Mouse (Mus musculus): ENCODE measurements around the gene Gm8890. TPM values are rescaled to one million over a fixed set of nuclear protein-coding genes. Genes with fewer than 3 reads are reported as not detected.

Gene Gm8890
- total RNA-seq (2023): not detected

GRCm38 (mm10) chr5:11255733-11256132 lies at the start of gene Gm8890:
TSS of gene Gm8890 (plus strand) at chr5:11256033.

Other genes starting within 250 kb of the Gm8890 start
- gene Gm8879, start 128.4 kb upstream of the Gm8890 start, total RNA-seq (2023): not detected
- gene Gm5861, start 73.0 kb upstream of the Gm8890 start, total RNA-seq (2023): not detected
- not detected for gene Speer1, start 85.5 kb downstream of the Gm8890 start, total RNA-seq (2023)
- gene Gm8897, start 160.4 kb downstream of the Gm8890 start, total RNA-seq (2023): not detected
- gene Gm8906, start 246.7 kb downstream of the Gm8890 start, total RNA-seq (2023): not detected

All from CD4-positive naive resting alpha-beta T cell, adult 57 days (primary cell).